Mouse (Mus musculus): ENCODE results near the gene Tgm2.

GRCm38 (mm10) chr2:158077981-158078380 lies 68.3 kb downstream of the Tgm2 start:
- TF ChIP-seq CTCF (IDR thresholded peaks at IDR 0.05; ENCODE audit: low read depth, low read length) (no peak), GATA1 (IDR thresholded peaks at IDR 0.05; ENCODE audit: borderline replicate concordance, low read length) (no peak), TAL1 (conservative IDR thresholded peaks at IDR 0.05; ENCODE audit: low read depth, low read length) (no peak), GATA2 (IDR thresholded peaks at IDR 0.05; ENCODE audit: borderline replicate concordance, low read depth, low read length) (no peak), POLR2AphosphoS5 (IDR thresholded peaks at IDR 0.05; ENCODE audit: insufficient replicate concordance, low read depth, low read length) (no peak)

Data from G1E (cell line).